Mouse (Mus musculus) c-Kit-negative CD71-positive TER-119-positive erythroid progenitor cells, embryonic 14.5 days (primary cell): ENCODE measurements around the gene 4930503B20Rik.
A peak's percentile ranks its signal among the peaks of the same experiment; 100 is the strongest.

Experiments
- DNase-seq: peaks from one replicate; pipeline ENCODE4 v3.0.0-alpha.2; 2013; ENCODE audit warnings: low read depth, low spot score

The 4930503B20Rik gene

DNA sequence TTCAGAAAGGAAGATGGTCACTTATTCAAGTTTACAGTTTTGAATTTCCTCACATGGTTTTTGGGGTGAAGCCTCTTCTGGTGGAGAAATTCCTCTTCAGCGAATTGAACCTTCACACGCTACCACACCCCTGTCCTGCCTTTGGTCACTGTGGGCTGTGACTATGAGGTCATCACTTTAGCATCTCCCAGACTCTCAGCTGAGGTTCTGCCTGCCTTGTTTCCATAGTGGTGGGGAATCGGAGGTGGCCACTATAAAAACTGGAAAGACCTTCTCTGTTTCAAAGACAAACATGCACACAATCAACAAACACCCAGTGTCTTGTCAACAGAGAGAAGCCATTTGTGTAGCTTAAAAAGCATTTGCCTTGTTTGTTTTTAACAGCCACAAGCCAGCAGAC lies at the start of gene 4930503B20Rik:
Gene 4930503B20Rik (minus strand): TSS at position 101 of the 400 bp plus-strand sequence.
- no peak for DNase-seq

DNA sequence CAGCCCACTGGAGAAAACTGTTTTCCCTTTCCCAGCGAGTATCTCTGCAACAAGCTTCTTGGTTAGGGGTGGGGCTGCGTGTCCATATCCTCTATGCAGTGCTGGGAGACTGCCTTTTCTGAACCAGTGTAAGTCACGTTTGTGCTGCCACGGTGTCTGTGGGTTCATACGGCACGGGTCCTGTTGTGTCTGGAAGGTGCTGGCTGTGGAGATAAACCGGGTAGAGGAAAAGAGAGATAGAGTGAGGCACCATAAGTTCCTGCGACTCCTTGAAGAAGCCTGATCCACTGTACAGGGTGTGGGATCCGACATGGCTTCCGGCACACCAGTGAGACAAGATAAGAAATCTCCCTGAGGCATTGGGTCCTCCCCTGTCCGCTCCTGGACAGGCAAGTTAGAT lies 48.9 kb upstream of the 4930503B20Rik start:
- DNase-seq: peak; percentile 25

DNA sequence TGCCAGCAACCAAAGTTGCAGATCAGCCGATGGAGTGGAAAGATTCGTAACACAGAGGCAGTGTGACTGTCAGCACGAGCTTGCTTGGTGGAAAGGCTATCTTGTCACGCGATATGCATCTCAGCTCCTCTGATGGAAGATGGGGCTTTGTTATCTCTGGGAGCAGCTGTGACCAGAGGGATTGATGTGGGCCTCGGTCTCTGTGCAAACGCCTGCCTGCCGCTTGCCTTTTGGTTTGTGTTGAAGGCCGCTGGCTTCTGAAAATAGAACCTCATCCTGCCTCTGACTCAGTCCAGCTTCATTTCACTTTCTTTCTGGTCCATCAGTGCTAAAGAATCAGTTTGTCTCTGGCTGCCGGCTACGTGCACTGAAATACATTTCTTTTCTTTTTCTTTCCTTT lies 47.9 kb upstream of the 4930503B20Rik start:
- DNase-seq: peak; percentile 19

- no peak for DNase-seq
Observed at GRCm38 (mm10) chr3:146692547-146692946, 41.4 kb upstream of the 4930503B20Rik start.

GRCm38 (mm10) chr3:146687121-146687725 lies 36.1 kb upstream of the 4930503B20Rik start:
- no peak for DNase-seq

DNA sequence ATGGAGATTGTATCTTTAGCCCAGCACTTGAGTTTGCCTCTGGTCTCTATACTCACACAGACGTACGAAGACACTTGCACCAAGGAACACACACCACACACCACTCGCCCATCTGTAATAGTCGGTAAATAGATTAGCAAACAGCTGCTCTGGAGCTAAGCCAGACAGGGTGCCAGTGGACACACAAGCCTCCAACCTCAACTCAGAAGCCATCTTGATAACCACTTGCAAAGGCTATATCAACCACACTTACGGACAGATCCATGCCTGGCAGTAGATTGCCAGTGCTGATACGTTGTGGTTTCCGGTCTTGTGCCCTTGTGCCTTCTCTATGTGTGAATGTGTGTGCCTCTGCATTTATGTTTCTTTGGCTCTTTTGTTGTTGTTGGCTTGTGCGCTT lies 35.3 kb upstream of the 4930503B20Rik start:
- DNase-seq: no peak

DNA sequence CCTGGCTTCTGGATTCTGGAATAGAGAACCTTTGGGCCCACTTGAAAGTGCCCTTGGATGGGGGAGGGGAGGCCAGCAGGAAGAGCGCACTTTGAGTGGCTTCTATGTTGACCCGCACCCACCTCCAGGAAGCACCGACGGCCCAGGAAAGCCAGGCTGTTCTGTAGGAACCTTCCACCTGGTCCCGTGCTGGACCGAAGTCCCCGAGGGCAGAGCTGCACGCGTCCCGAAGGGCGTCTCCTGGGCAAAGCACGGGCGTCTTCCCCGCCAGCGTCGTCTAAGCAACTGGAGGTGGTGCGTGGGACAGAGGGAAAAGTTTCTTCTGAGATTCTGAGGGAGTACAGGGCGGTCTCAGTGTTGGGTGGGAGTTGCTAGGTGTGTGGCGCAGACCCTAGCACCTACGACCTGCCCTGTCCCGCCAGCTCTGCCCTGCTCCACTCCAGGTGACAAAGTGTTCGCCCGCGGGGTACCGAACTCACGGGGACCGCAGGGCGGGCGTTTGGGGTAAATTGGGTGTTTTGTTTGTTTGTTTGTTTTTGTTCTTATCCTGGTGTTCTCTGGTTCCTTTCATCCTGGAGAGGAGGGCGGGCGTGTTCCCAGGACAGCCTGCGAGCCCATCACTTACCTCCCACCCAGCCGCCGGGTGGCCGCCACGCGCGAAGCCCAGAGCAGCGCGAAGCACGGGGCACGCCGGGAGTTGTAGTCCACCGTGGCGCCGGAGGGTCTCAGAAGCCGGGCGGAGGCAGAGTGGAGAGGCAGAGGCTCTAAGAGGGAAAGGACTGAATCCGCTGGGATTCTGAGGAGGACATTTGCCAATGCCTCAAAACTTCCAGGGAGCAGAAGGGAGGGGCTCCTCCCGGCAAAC lies 33.9 kb upstream of the 4930503B20Rik start, which contains the start of gene Samd13:
Gene Samd13 (minus strand): TSS at position 782 of the 865 bp plus-strand sequence.
- DNase-seq: no peak

- no peak for DNase-seq
Observed at GRCm38 (mm10) chr3:146683095-146683494, 32.0 kb upstream of the 4930503B20Rik start.

DNA sequence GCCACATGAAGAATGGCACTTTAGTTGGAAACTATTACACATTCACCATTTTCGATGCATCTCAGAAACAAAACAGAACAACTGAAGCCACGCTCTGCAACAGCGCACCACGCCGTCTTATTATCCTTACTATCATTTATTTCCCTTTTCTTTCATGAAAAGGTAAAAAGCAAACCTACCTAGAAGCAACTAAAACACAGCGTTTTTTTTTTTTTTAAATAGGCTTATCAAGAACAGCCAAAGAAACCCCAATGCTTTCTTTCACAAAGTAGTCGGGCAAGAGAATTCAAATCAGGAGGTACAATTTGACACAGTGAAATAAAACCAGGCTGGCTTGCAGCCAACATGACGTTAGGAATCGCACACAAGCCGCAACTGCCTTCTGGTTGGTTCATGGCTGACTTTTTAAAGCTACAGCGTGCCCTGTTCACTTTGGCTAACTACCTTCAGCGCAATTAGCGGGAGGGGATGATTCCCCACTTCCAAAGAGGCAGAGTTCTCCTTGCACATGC lies 31.1 kb upstream of the 4930503B20Rik start:
- no peak for DNase-seq

- no peak for DNase-seq
Observed at GRCm38 (mm10) chr3:146681696-146682095, 30.6 kb upstream of the 4930503B20Rik start.

DNA sequence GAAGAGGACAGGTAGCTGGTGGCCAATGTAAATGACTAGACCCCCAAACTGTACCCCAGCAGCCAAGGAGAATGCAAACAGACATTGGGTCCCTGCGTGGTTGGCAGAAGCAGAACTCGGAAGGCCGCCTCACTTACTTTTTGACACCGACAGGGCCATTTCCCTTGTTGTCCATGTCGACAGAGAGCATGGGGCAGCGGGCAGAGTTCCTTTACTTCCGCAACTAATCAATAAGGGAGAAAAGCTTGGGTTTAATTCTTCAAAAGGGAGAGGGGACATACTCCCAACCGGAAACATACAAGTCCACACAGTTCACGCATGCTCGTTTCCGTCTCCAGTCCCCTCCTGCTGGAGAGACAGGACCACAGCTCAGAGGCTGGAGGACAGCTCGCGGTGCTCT lies 29.5 kb upstream of the 4930503B20Rik start:
- no peak for DNase-seq

DNA sequence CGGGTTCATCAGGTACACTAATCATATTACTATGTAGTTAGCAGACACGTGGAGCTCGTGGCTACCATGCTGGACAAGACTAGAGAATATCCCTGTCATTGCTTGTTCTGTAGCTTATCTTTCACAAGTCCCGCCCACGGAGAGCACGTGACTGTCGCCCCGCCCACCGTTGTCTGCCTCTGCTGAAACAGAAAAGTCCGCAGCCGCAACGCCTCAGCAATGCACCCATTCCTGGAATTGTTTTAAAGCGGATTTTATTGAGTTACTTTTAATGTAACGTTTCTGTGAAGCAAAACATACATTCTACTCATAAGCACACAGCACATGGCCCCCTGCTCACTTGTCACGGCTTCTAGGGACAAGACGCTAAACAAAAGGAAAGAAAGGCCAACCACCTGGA lies 28.5 kb upstream of the 4930503B20Rik start:
- DNase-seq: no peak

GRCm38 (mm10) chr3:146676193-146676592 lies 25.1 kb upstream of the 4930503B20Rik start:
- DNase-seq: no peak

DNA sequence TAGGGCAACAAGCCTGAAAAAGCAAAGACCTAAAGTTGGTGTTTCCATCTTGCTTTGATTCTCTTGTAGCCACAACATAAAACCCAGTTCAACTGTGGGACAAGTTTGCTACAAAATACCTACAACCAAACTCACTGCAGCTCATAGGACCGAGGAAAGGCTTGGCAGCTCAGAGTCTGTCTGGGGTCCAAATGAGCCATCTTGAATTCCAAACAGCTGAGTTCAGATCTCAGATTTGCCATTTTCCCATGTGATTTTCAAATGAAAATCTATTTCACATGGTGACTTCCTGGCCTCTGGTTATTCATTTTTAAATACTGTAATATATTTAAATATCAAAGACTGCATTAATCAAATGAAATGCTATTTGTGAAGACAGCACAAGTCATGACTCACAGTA lies 24.0 kb upstream of the 4930503B20Rik start:
- DNase-seq: no peak

- DNase-seq: no peak
Observed at GRCm38 (mm10) chr3:146671121-146671520, 20.0 kb upstream of the 4930503B20Rik start.

GRCm38 (mm10) chr3:146661907-146662306 lies 10.8 kb upstream of the 4930503B20Rik start:
- DNase-seq: no peak

- no peak for DNase-seq
Observed at GRCm38 (mm10) chr3:146661001-146661400, 9.9 kb upstream of the 4930503B20Rik start.

DNA sequence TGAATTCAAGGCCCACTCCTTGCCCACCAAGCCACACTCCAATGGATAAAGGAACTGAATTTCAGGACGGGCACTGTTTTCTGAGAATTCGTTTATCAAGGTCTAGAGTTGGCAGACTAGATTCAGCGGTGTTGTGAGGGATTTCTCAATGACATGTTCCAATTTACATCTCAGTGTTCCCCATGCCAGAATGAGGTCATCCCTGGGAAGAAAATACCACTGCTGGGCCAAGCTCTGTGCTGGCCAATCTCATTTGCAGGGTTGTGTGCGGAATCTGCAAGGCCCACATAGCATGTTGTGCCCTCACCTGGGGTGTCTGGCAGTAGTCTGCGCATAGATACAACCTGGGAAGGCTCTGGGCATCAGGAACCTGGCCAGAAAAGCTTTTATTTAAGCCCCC lies 8.2 kb upstream of the 4930503B20Rik start:
- no peak for DNase-seq

DNA sequence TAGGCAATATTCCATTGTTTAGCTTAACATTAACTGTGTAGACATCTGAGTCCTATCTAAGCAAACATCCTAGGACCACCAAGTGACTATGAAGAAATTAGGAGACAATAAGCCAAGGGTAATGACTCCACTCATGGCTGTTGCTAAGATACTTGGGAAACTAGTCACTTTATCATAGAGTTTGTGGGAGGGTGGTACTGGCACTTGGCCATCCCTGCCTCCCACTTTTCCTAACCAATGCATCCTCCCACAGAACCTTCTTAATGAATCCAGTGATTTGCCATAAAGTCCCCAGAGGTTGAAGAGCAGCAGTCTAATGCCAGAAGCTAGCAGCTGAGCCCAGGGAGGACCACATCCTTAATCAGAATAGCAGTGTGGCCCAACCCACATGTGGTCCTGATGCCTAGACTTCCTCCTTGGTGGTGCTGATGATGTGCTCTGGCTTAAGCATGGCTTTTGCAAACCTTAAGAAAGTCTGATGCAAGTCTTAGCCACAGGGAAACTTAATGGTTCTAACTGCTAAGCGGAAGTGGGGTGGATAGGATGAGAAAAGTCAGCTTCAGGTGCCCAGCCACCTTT lies 7.0 kb upstream of the 4930503B20Rik start:
- no peak for DNase-seq

GRCm38 (mm10) chr3:146657433-146657832 lies 6.3 kb upstream of the 4930503B20Rik start:
- no peak for DNase-seq

GRCm38 (mm10) chr3:146655111-146655577 lies 4.0 kb upstream of the 4930503B20Rik start:
- peak; percentile 78 for DNase-seq

GRCm38 (mm10) chr3:146653692-146654091 lies 2.6 kb upstream of the 4930503B20Rik start:
- DNase-seq: peak; percentile 37
